Mouse (Mus musculus): ENCODE measurements around the gene Fam234b.

DNA sequence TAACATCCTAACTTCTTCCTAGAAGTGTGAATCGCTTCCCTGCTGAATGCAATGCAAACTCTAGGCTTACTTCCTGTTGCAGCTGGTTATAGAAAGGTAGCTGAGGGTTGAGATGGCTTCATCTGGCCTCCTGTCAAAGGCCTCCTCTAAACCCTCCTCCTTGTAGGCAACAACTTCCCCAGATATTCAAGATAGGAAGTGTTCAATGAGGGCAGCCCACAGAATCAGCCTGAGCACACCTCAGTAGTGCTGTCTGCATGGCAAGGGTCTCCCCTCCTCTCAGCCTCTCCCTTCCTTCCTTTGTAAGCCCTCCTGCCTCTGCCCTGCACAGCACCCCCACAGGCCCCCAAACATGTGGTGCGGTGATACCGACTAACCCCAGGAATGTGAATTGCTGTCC lies 38.0 kb downstream of the Fam234b start:
- TF ChIP-seq CTCF (IDR thresholded peaks at IDR 0.05; ENCODE audit: low read depth), result no peak
- no peak for TF ChIP-seq EP300 (IDR thresholded peaks at IDR 0.05; ENCODE audit: low read depth)

Data from liver, postnatal 0 days (tissue).